Mouse (Mus musculus): ENCODE data around the gene Hbq1a. TPM values are rescaled to one million over a fixed set of nuclear protein-coding genes. Genes with fewer than 3 reads are reported as not detected.
"Not testable (repeated sequence)": the region's sequence is repeated elsewhere in the genome, so short reads cannot be mapped to it uniquely, and the experiment has no call there.

Hbq1a gene
- total and polyA plus RNA-seq, 3 experiments, result not detected

GRCm38 (mm10) chr11:32285031-32285775 is 14.7 kb upstream of the Hbq1a start:
- H3K79me2 ChIP-seq (replicated peaks; ENCODE audit: control insufficient read depth, extremely low read depth, insufficient read depth, poor library complexity, severe bottlenecking), result no peaks in the 10 kb centered on the region
- peaks cover 10% of the 10 kb centered on the region for H3K27me3 ChIP-seq (replicated peaks)
- H3K36me3 ChIP-seq (replicated peaks in 1 of 2; ENCODE audit: control insufficient read depth in 1 of 2, insufficient read depth in 1 of 2, low read length in 1 of 2), result no peaks in the 10 kb centered on the region
- no peak overlapping the region for H3K27ac ChIP-seq (ENCODE audit: insufficient read depth, low read depth)
- H3K9me3 ChIP-seq (replicated peaks; ENCODE audit: low read length), result no peaks in the 10 kb centered on the region
- no peak for DNase-seq (ENCODE audit: extremely low read depth)
- TF ChIP-seq MAFK (IDR thresholded peaks at IDR 0.05; ENCODE audit: insufficient replicate concordance, low read length), result no peak
- TF ChIP-seq ELF1 (IDR thresholded peaks at IDR 0.05; ENCODE audit: low read depth, low read length), result no peak
- TF ChIP-seq EP300 (IDR thresholded peaks at IDR 0.05; ENCODE audit: low read length), result no peak
- no peak for TF ChIP-seq TBP (conservative IDR thresholded peaks at IDR 0.05; ENCODE audit: low read depth, low read length)
- no peak for TF ChIP-seq JUND (conservative IDR thresholded peaks at IDR 0.05; ENCODE audit: low read depth, low read length)
- TF ChIP-seq SMC3 (IDR thresholded peaks at IDR 0.05; ENCODE audit: low read depth, low read length), result no peak
- TF ChIP-seq MXI1 (IDR thresholded peaks at IDR 0.05; ENCODE audit: low read depth, low read length), result no peak
- TF ChIP-seq MEF2A (IDR thresholded peaks at IDR 0.05; ENCODE audit: borderline replicate concordance, low read depth, low read length), result no peak
- TF ChIP-seq RCOR1 (conservative IDR thresholded peaks at IDR 0.05; ENCODE audit: low read depth, low read length), result no peak
- no peak for TF ChIP-seq SIN3A (IDR thresholded peaks at IDR 0.05; ENCODE audit: low read length)
- no peak for TF ChIP-seq CTCF (conservative IDR thresholded peaks at IDR 0.05 in 1 of 2, IDR thresholded peaks at IDR 0.05 in 1 of 2; ENCODE audit: low read depth in 2 of 2, low read length in 2 of 2)
- H3K4me1 ChIP-seq (ENCODE audit: control insufficient read depth in 1 of 2, insufficient read depth in 2 of 2), result peaks cover 2 to 20% of the 10 kb centered on the region in 2 experiments; a peak in 2 of 4 replicates
- H3K9ac ChIP-seq (ENCODE audit: insufficient read depth, low read depth), result no peak overlapping the region
- in situ Hi-C loops (cut with MboI; ENCODE audit: low pct_ligation_motif_present, low pct_unique_long_range_greater_than_20kb, low sequenced_read_pairs), result loop anchor here (5.0 kb wide), 2 partner anchors 33 to 37 kb away; no protein-coding TSS in a partner anchor
- H3K4me3 ChIP-seq (replicated peaks in 1 of 3; ENCODE audit: low read depth in 2 of 3, low read length in 2 of 3, poor library complexity in 1 of 3), result no peak overlapping the region
- dilution Hi-C loops (cut with MboI; ENCODE audit: extremely low pct_ligation_motif_present, extremely low pct_unique_long_range_greater_than_20kb, low sequenced_read_pairs), result no loop called here
- no peak overlapping the region for H3K4me2 ChIP-seq (ENCODE audit: insufficient read depth, low read depth, poor library complexity, severe bottlenecking)

GRCm38 (mm10) chr11:32285887-32286286 is 14.0 kb upstream of the Hbq1a start:
- H3K4me2 ChIP-seq (ENCODE audit: insufficient read depth, low read depth, poor library complexity, severe bottlenecking); H3K4me3 ChIP-seq (replicated peaks in 1 of 3; ENCODE audit: low read depth in 2 of 3, low read length in 2 of 3, poor library complexity in 1 of 3); dilution Hi-C loops (cut with MboI; ENCODE audit: extremely low pct_ligation_motif_present, extremely low pct_unique_long_range_greater_than_20kb, low sequenced_read_pairs); H3K27me3 ChIP-seq (replicated peaks); DNase-seq (ENCODE audit: extremely low read depth); H3K9ac ChIP-seq (ENCODE audit: insufficient read depth, low read depth); H3K9me3 ChIP-seq (replicated peaks; ENCODE audit: low read length); H3K27ac ChIP-seq (ENCODE audit: insufficient read depth, low read depth); H3K79me2 ChIP-seq (replicated peaks; ENCODE audit: control insufficient read depth, extremely low read depth, insufficient read depth, poor library complexity, severe bottlenecking); H3K36me3 ChIP-seq (replicated peaks in 1 of 2; ENCODE audit: control insufficient read depth in 1 of 2, insufficient read depth in 1 of 2, low read length in 1 of 2): not testable (repeated sequence)
- in situ Hi-C loops (cut with MboI; ENCODE audit: low pct_ligation_motif_present, low pct_unique_long_range_greater_than_20kb, low sequenced_read_pairs), result loop anchor here (5.0 kb wide), 2 partner anchors 34 to 36 kb away; no protein-coding TSS in a partner anchor
- H3K4me1 ChIP-seq (ENCODE audit: control insufficient read depth in 1 of 2, insufficient read depth in 2 of 2), result peaks cover 0 to 18% of the 10 kb centered on the region in 2 experiments; a peak in 2 of 4 replicates
- peak in 1 of 2 experiments; percentile 11; a peak in 1 of 4 replicates for TF ChIP-seq CTCF (conservative IDR thresholded peaks at IDR 0.05 in 1 of 2, IDR thresholded peaks at IDR 0.05 in 1 of 2; ENCODE audit: low read depth in 2 of 2, low read length in 2 of 2)

All from CH12.LX (cell line).